Mouse (Mus musculus) kidney, adult 2 months (tissue): ENCODE results near the gene Adgrf5. TPM values are rescaled to one million over a fixed set of nuclear protein-coding genes. Genes with fewer than 3 reads are reported as not detected.

Source experiments
- DNase-seq: peaks from one replicate; pipeline ENCODE4 v3.0.0; 2021
- H3K27ac ChIP-seq: fragments of 200-500 bp; 2 replicates; pipeline ENCODE4 v1.5.1; 2012; ENCODE audit warnings: low read depth, low read length, control low read depth, inconsistent platforms; ENCODE audit not compliant: insufficient read depth
- H3K27me3 ChIP-seq: fragments of 200-500 bp; replicated peaks from 2 replicates; pipeline ENCODE4 v1.6.1; 2012; ENCODE audit warnings: mild to moderate bottlenecking, moderate library complexity, low read length, inconsistent platforms; ENCODE audit not compliant: control insufficient read depth, insufficient read depth
- H3K36me3 ChIP-seq: fragments of 200-500 bp; 2 replicates; pipeline ENCODE4 v1.6.1; 2012; ENCODE audit warnings: mild to moderate bottlenecking, moderate library complexity, low read length, inconsistent platforms; ENCODE audit not compliant: control insufficient read depth, insufficient read depth
- H3K4me1 ChIP-seq: fragments of 200-500 bp; 2 replicates; pipeline ENCODE4 v1.6.1; 2011; ENCODE audit warnings: low read length; ENCODE audit not compliant: control insufficient read depth, insufficient read depth
- H3K4me3 ChIP-seq: fragments of 200-500 bp; 2 replicates; pipeline ENCODE4 v1.5.1; 2011; ENCODE audit warnings: mild to moderate bottlenecking, low read depth, low read length, control low read depth; ENCODE audit not compliant: insufficient read depth
- CTCF ChIP-seq: fragments of 200-500 bp; conservative IDR thresholded peaks from 2 replicates; pipeline ENCODE4 v1.5.1; 2011; ENCODE audit warnings: low read depth, mild to moderate bottlenecking, control low read depth, low read length, moderate library complexity, mixed read lengths; ENCODE audit not compliant: insufficient read depth, insufficient read length
- POLR2A ChIP-seq: fragments of 200-500 bp; IDR thresholded peaks from one replicate; pipeline ENCODE4 v1.6.1; 2011; ENCODE audit warnings: low read depth, low read length, control low read depth
- WGBS: fragments of 180-500 bp; shearing (Covaris S2); methylation state at CpG from one replicate; pipeline ENCODE4 v1.1.7; 2018; 5-methylcytosine and 5-hydroxymethylcytosine counted together
- polyA plus RNA-seq: library from polyadenylated mRNA; depleted of rRNA; stranded (reverse); fragments of >200 nt; gene quantifications from 2 replicates; pipeline ENCODE4 v1.2.3, GENCODE M21; 2012

Adgrf5 gene
- polyA plus RNA-seq, 1 experiment, result 41.7 TPM

DNA sequence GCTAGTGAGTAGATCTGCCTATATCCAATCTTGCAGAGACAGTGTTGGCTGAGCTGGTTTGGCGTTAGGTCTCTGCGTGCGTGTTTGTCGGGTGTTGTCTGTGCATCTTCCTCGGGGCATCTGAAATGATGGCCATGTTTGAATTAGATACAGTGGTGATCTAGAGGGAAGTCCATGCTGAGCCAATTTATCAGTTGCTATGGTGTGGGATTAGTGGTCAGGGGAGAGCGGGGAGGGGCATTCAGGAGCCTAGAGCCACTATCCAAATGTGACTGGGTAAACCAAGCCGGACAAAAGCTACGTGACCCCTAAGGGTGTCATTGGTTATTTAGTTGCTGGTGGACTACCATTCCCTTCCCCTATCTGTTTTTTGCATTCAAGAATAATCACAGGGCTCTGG, 33.4 kb downstream of the Adgrf5 start:
- H3K27ac ChIP-seq, result no peak overlapping the region
- no peak for TF ChIP-seq POLR2A
- TF ChIP-seq CTCF, result no peak
- WGBS, result 88% methylated on average over 8 of the region's 8 CpGs

DNA sequence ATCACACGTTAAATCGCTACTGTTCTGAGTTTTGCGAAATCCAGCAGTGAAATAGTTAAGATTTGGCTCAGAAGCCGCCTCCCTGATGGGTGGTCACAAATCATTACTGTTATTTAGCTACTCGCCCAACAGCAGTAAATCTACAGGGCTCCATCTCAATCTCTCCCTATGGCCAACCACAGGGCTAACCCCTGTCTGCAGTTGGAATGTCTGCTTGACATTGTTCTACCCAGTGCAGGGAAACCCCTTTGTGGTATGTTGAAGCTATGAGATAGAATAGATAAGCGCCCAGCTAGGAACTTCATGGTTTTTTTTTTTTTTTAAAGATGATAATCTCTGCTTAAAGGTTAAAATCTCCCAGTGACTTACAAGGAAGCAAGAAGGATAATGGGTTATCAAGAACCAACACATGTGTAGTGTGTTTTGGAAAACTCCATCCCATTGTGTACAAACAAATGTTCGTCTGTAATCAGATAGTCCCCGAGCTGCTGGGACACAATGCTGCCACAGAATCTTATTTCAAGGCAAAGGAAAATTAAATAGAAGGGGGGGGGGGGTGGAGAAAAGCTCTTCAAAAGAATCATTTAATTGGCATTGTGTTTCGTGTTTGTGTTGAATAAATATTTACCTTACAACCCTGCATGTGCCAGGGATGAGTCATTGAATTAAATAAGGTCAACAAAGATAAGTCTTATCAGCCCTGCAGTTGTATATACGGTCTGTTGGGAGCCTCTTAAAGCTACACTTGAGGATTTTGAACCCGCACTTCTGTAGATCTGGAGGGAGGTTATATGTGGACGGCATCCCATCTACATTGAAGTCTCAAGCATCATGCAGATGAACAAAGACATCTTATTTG, 35.4 kb downstream of the Adgrf5 start:
- Histone ChIP-seq H3K36me3 (no peaks in the 10 kb centered on the region), H3K4me3 (no peak overlapping the region), H3K4me1 (no peaks in the 10 kb centered on the region), H3K27me3 (no peaks in the 10 kb centered on the region), H3K27ac (no peak overlapping the region)
- no peak for TF ChIP-seq CTCF
- TF ChIP-seq POLR2A, result no peak
- DNase-seq, result no peak
- WGBS, result 60% methylated on average over 12 of the region's 12 CpGs

More for the DNA sequence above, 33.4 kb downstream of the Adgrf5 start:
- no peak for DNase-seq
- no peaks in the 10 kb centered on the region for H3K4me1 ChIP-seq
- H3K27me3 ChIP-seq, result no peaks in the 10 kb centered on the region
- no peaks in the 10 kb centered on the region for H3K36me3 ChIP-seq
- no peak overlapping the region for H3K4me3 ChIP-seq

DNA sequence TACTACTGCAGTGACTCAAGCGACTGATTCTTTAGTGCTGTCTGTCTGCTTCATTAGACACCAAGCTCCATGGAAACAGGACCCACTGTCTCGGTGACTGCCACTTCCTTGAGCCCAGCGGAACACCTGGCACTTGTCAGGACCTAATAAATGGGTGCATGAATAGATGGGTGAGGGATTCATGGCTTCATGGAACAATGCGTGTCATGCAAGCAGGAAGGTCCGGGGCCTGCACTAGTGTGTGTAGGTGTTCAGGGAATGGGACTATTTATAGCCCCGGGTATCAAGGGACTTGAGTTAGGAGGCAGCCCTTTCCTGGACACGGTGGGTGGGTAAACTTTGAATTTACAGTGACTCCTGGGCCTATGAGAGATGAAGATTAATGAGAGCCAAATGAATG, 38.4 kb downstream of the Adgrf5 start:
- Histone ChIP-seq H3K36me3 (no peaks in the 10 kb centered on the region), H3K4me3 (no peak overlapping the region), H3K27me3 (no peaks in the 10 kb centered on the region), H3K27ac (no peak overlapping the region), H3K4me1 (no peaks in the 10 kb centered on the region)
- no peak for TF ChIP-seq CTCF
- no peak for TF ChIP-seq POLR2A
- 50% methylated on average over 7 of the region's 7 CpGs for WGBS
- no peak for DNase-seq

DNA sequence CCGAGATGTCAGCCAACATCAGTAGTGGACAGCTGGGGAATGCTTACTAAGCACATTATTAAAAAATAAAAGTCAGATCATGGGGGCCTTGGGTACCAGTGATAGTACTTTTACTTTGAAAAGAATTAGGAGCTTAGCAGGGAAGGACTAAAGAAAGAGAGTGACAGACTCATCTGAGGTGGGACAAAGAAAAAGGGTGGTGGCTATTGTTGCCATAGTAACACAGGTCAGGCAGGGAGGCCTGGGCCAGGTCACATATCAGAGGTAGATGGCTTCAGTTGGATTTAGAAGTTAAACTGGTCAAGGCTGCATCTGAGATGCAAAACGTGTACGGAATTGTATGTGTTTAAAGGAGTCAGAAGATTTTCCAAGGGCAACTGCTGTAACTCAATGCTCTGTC, 38.9 kb downstream of the Adgrf5 start:
- 56% methylated on average over 3 of the region's 3 CpGs for whole genome bisulfite sequencing
- DNase-seq, result no peak
- Histone ChIP-seq H3K4me3 (no peak overlapping the region), H3K27ac (peak overlapping the region; percentile 49; the same call in 1 of the 2 replicates), H3K36me3 (no peaks in the 10 kb centered on the region), H3K4me1 (no peaks in the 10 kb centered on the region), H3K27me3 (no peaks in the 10 kb centered on the region)
- TF ChIP-seq POLR2A (no peak), CTCF (no peak)

GRCm38 (mm10) chr17:43400483-43400882, 40.2 kb downstream of the Adgrf5 start:
- no peaks in the 10 kb centered on the region for H3K36me3 ChIP-seq
- H3K4me1 ChIP-seq, result no peaks in the 10 kb centered on the region
- H3K27ac ChIP-seq, result 0 out of 2 replicates have a peak overlapping the region, but pooled peaks have one; percentile 20
- peak; percentile 33 for DNase-seq
- WGBS, result 85% methylated on average over 10 of the region's 10 CpGs
- H3K27me3 ChIP-seq, result no peaks in the 10 kb centered on the region
- TF ChIP-seq POLR2A (no peak), CTCF (no peak)
- H3K4me3 ChIP-seq, result no peak overlapping the region

DNA sequence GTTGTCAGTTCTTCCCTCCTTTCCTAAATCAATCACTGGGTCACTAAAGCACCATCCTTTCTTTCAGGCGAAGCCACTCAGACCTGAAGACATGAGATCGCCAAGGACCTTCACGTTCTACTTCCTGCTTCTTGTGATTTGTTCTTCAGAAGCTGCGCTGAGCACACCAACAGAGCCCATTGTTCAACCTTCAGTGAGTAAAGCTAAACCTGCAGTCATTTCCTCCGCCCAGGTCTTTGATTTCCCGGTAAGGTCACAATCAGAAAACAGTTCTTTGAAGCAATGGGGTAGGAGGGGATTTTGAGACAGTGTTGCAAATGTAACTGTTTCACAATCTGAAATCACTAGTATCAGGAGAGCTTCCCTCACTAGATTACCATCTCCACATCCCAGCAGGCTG, 43.6 kb downstream of the Adgrf5 start:
- no peak overlapping the region for H3K4me3 ChIP-seq
- no peak overlapping the region for H3K27ac ChIP-seq
- 50% methylated on average over 6 of the region's 6 CpGs for WGBS
- no peaks in the 10 kb centered on the region for H3K27me3 ChIP-seq
- H3K36me3 ChIP-seq, result no peaks in the 10 kb centered on the region
- TF ChIP-seq POLR2A (no peak), CTCF (no peak)
- peaks cover 3% of the 10 kb centered on the region; the same call in 1 of the 2 replicates for H3K4me1 ChIP-seq
- no peak for DNase-seq

DNA sequence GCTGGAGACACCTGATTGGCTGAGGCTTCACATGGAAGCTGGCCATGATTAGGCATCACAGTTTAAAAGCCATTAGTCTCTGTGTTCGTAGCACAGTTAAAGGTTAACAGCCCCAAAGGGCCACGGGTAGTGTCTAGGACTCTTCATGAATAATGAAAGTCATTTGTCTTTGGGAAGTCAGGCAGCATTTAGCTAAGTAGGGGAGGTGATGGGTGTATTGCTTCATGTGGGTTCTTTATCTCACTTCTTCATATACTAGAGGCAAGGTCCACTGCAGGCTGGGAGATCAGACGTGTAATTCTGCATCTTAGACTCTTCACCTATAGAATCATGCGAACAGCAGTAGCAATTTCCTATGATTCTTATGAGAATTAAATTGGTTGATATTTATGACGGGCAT, 44.2 kb downstream of the Adgrf5 start:
- WGBS, result 57% methylated on average over 5 of the region's 5 CpGs
- TF ChIP-seq CTCF (no peak), POLR2A (no peak)
- no peak overlapping the region for H3K27ac ChIP-seq

More for the DNA sequence above, 44.2 kb downstream of the Adgrf5 start:
- Histone ChIP-seq H3K4me1 (peaks cover 3% of the 10 kb centered on the region; the same call in 1 of the 2 replicates), H3K27me3 (no peaks in the 10 kb centered on the region), H3K4me3 (no peak overlapping the region), H3K36me3 (no peaks in the 10 kb centered on the region)
- no peak for DNase-seq
